Mouse (Mus musculus) cerebellum, adult 2 months (tissue): Measurements from ENCODE around the gene B4galnt2.

Experiments used
- CTCF ChIP-seq: fragments of 200-500 bp; IDR thresholded peaks from 2 replicates; pipeline ENCODE4 v1.5.1; 2011; ENCODE audit warnings: low read depth, mild to moderate bottlenecking, control low read depth, low read length, moderate library complexity, borderline replicate concordance; ENCODE audit not compliant: insufficient read depth
- POLR2A ChIP-seq: fragments of 200-500 bp; IDR thresholded peaks from 2 replicates; pipeline ENCODE4 v1.6.1; 2011; ENCODE audit warnings: low read length, control low read depth, borderline replicate concordance; ENCODE audit not compliant: insufficient read depth

DNA sequence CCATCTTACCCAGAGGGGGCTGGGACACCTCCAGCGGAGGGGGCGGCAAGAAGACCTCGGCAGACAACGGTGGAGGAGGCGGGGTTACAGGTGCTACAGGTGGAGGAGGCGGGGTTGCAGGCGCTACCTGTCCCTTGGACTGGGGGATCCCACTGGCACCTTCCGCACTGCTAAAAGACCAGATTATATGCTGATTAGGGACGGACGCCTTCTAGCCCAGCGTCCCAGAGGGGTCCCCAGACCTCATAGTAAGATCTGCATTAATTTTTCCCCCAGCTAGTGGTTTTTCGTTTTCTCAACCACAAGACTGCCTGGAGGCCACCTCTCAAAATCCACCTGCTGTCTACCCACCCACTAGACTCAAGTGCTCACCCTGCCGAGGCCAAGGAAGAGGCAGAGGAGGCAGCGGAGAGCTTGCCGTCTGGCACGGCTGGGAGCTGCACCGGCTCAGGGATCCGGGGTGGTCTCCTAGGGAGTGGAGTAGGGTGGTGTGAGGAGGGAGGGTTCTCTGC is 81.0 kb downstream of the B4galnt2 start:
- TF ChIP-seq CTCF (no peak), POLR2A (no peak)
